Mouse (Mus musculus) spleen, adult 2 months (tissue): Measurements from ENCODE around the gene C2. TPM values are rescaled to one million over a fixed set of nuclear protein-coding genes. Genes with fewer than 3 reads are reported as not detected.
"Not testable (repeated sequence)": the region's sequence is repeated elsewhere in the genome, so short reads cannot be mapped to it uniquely, and the experiment has no call there.

Experiments used
- DNase-seq, 2 experiments: peaks; one replicate each; pipeline versions ENCODE4 v3.0.0 to v3.0.0-alpha.2; 2012 to 2021; ENCODE audit warnings: low spot score in 2 of 2, low read depth in 1 of 2
- H3K27ac ChIP-seq: fragments of 200-500 bp; 2 replicates; pipeline ENCODE4 v1.5.1; 2012; ENCODE audit warnings: low read length, inconsistent platforms; ENCODE audit not compliant: insufficient read depth
- H3K27me3 ChIP-seq: fragments of 200-500 bp; 2 replicates; pipeline ENCODE4 v1.6.1; 2012; ENCODE audit warnings: mild to moderate bottlenecking, moderate library complexity, low read length, inconsistent platforms; ENCODE audit not compliant: control insufficient read depth, insufficient read depth
- H3K36me3 ChIP-seq: fragments of 200-500 bp; 2 replicates; pipeline ENCODE4 v1.6.1; 2012; ENCODE audit warnings: mild to moderate bottlenecking, low read length, inconsistent platforms; ENCODE audit not compliant: control insufficient read depth, insufficient read depth
- H3K4me1 ChIP-seq: fragments of 200-500 bp; 2 replicates; pipeline ENCODE4 v1.6.1; 2011; ENCODE audit warnings: inconsistent platforms; ENCODE audit not compliant: control insufficient read depth, insufficient read depth, insufficient read length
- H3K4me3 ChIP-seq: fragments of 200-500 bp; 2 replicates; pipeline ENCODE4 v1.5.1; 2011; ENCODE audit warnings: mild to moderate bottlenecking, inconsistent platforms; ENCODE audit not compliant: insufficient read depth, insufficient read length; ENCODE audit errors: extremely low read depth
- CTCF ChIP-seq: fragments of 200-500 bp; IDR thresholded peaks from 2 replicates; pipeline ENCODE4 v1.5.1; 2011; ENCODE audit warnings: mild to moderate bottlenecking, inconsistent platforms; ENCODE audit not compliant: insufficient read depth, insufficient read length, insufficient replicate concordance; ENCODE audit errors: extremely low read depth
- POLR2A ChIP-seq: fragments of 200-500 bp; IDR thresholded peaks from 2 replicates; pipeline ENCODE4 v1.6.1; 2011; ENCODE audit warnings: low read depth, low read length, inconsistent platforms
- WGBS: fragments of 180-500 bp; shearing (Covaris S2); methylation state at CpG from one replicate; pipeline ENCODE4 v1.1.7; 2018; 5-methylcytosine and 5-hydroxymethylcytosine counted together
- polyA plus RNA-seq: library from polyadenylated mRNA; depleted of rRNA; stranded (reverse); fragments of >200 nt; gene quantifications from 2 replicates; pipeline ENCODE4 v1.2.3, GENCODE M21; 2012

C2 gene
- polyA plus RNA-seq, 1 experiment: 15.9 TPM

- TF ChIP-seq CTCF: no peak
- no peak for TF ChIP-seq POLR2A
- WGBS: 71% methylated on average over 18 of the region's 18 CpGs
- Histone ChIP-seq H3K27ac (no peak within 1 kb of the TSS), H3K36me3 (peaks cover 22% of the 10 kb centered on the region), H3K27me3 (no peaks in the 10 kb centered on the region), H3K4me3 (no peak within 1 kb of the TSS), H3K4me1 (peaks cover 3% of the 10 kb centered on the region; the same call in 1 of the 2 replicates)
- no peak for DNase-seq
Measured at GRCm38 (mm10) chr17:34913930-34914665, 16.0 kb upstream of the C2 start, which contains the start of gene Slc44a4. Gene Slc44a4, plus strand, starts transcription at chr17:34914466.

GRCm38 (mm10) chr17:34911945-34912351 lies 13.9 kb upstream of the C2 start:
- TF ChIP-seq CTCF: peak; percentile 98
- no peak for TF ChIP-seq POLR2A
- peak; percentile 74 to 81 for DNase-seq
- H3K4me1 ChIP-seq: peaks cover 3% of the 10 kb centered on the region; the same call in 1 of the 2 replicates
- peaks cover 42% of the 10 kb centered on the region for H3K36me3 ChIP-seq
- no peak overlapping the region for H3K27ac ChIP-seq
- no peaks in the 10 kb centered on the region for H3K27me3 ChIP-seq
- 48% methylated on average over 5 of the region's 5 CpGs for WGBS
- no peak overlapping the region for H3K4me3 ChIP-seq

- TF ChIP-seq CTCF: no peak
- no peak for TF ChIP-seq POLR2A
- 73% methylated on average over 10 of the region's 10 CpGs for WGBS
- Histone ChIP-seq H3K27me3 (no peaks in the 10 kb centered on the region), H3K36me3 (peaks cover 51% of the 10 kb centered on the region), H3K27ac (0 out of 2 replicates have a peak overlapping the region, but pooled peaks have one; percentile 6), H3K4me3 (no peak overlapping the region), H3K4me1 (peaks cover 3% of the 10 kb centered on the region; the same call in 1 of the 2 replicates)
- no peak for DNase-seq
Measured at GRCm38 (mm10) chr17:34910982-34911381, 12.9 kb upstream of the C2 start.

- Histone ChIP-seq H3K27me3 (no peaks in the 10 kb centered on the region), H3K4me3 (no peak overlapping the region), H3K36me3 (peaks cover 40% of the 10 kb centered on the region), H3K27ac (no peak overlapping the region), H3K4me1 (no peaks in the 10 kb centered on the region)
- WGBS: 90% methylated on average over 9 of the region's 9 CpGs
- TF ChIP-seq CTCF (no peak), POLR2A (no peak)
- no peak for DNase-seq
Measured at GRCm38 (mm10) chr17:34902895-34903294, 4.8 kb upstream of the C2 start.

GRCm38 (mm10) chr17:34901948-34902347 lies 3.9 kb upstream of the C2 start:
- DNase-seq, H3K27ac ChIP-seq, H3K27me3 ChIP-seq, H3K4me3 ChIP-seq, H3K4me1 ChIP-seq: not testable (repeated sequence)
- 91% methylated on average over 9 of the region's 10 CpGs for WGBS
- peaks cover 31% of the 10 kb centered on the region for H3K36me3 ChIP-seq

GRCm38 (mm10) chr17:34900826-34901225 lies 2.8 kb upstream of the C2 start:
- H3K27me3 ChIP-seq, DNase-seq, H3K4me3 ChIP-seq, H3K4me1 ChIP-seq: not testable (repeated sequence)
- Histone ChIP-seq H3K36me3 (peaks cover 20% of the 10 kb centered on the region), H3K27ac (0 out of 2 replicates have a peak overlapping the region, but pooled peaks have one; percentile 17)

- TF ChIP-seq CTCF: no peak
- TF ChIP-seq POLR2A: no peak
- Histone ChIP-seq H3K27ac (peak overlapping the region; percentile 87), H3K4me1 (peaks cover 5% of the 10 kb centered on the region; the same call in 1 of the 2 replicates), H3K27me3 (no peaks in the 10 kb centered on the region), H3K4me3 (peak overlapping the region; percentile 82), H3K36me3 (peaks cover 12% of the 10 kb centered on the region)
- WGBS: 1% methylated on average over 5 of the region's 5 CpGs
- DNase-seq: no peak
Measured at GRCm38 (mm10) chr17:34899890-34900243, 1.8 kb upstream of the C2 start.
